Mouse (Mus musculus) kidney, adult 18-20 months (tissue): ENCODE measurements around the gene Cwc27.

Source experiments
- DNase-seq: peaks from one replicate; pipeline ENCODE4 v3.0.0; 2021

The Cwc27 gene

DNA sequence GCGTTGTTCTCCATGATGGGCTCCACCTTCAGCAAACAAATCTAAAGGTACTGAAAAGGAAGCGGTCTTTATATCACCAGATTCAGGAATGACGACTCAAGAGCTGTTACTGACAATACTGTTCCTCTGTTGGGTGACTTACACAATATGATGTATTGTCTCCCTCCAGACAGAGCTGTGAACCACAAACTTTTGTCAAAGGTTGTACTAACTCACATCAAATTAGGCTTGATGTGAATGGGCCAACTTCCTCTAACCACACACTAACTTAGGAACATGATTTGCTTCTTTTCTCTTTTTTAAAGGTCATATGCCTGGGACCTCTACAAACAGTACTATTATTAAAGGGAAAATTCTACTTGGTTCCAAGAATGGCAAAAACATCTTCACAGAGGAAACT lies 53.7 kb downstream of the Cwc27 start:
- no peak for DNase-seq

DNA sequence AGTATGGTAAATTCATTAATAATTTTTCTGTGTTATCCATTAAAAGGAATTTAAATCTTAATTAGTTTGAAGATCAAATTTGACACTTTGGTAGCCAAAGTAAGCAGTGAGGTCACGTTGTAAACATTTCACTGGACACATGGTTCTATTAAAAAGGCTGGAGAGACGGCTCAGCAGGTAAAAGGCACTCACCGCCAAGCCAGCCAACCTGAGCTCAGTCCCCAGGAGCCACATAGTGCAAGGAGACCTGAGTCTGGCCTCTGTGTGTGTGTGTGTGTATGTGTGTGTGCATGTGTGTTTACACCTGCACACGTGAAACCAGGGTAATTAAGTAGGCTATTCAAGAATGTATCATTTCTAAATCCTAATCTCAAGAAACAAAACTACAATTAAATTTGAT lies 54.5 kb downstream of the Cwc27 start:
- no peak for DNase-seq

DNA sequence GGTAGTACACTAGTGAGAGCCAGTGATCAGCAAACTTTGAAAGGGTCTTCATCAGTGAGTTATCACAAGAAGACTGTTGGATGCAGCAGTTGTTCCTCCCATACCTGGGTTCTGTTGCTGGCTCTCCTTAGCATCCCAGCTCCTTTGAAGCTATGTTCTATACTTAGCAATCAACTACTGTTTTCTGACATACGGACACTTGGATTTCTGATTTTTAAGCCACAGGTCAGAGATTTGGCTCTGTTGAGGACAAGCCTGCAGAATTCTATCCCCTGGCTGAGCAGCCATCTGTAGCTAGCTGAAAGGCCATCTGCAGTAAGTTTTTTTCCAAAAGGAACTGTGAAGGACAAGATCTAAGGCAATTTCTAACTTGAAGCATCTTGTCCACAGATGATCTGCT lies 57.6 kb downstream of the Cwc27 start:
- no peak for DNase-seq

DNA sequence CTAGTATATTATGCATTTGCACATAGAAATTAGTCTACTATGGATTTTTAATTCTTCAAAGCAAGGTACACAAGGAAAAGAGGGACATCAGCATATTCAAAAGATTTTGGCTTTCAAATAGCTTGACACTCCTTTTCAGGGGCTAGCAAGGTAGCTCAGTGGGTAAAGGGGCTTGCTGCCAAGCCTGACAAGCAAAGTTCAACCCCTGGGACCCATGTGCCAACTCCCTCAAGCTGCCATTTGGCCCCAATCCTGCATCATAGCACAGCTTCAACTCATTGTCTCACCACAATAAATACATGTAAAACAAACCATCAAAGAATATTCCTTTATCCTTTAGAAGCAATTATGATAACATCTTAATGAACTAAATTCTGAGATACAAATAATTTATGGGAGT lies 69.9 kb downstream of the Cwc27 start:
- no peak for DNase-seq

DNA sequence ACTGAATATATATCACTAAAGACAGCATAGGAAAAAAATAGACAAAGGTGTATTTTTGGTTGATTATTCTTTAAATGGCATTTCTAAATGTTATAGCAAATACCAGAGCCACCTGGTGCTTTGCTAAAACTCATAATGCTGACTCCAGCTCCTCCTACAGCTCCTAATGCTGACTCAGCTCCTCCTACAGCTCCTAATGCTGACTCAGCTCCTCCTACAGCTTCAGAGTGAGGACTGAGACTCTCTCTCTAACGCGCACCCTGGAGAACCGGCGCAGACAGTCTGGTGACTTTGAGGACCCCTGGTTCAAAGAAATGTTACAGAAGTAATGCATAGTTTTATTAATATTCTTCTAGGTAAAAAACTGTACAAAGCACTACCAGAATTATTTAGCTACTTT lies 74.1 kb downstream of the Cwc27 start:
- no peak for DNase-seq

DNA sequence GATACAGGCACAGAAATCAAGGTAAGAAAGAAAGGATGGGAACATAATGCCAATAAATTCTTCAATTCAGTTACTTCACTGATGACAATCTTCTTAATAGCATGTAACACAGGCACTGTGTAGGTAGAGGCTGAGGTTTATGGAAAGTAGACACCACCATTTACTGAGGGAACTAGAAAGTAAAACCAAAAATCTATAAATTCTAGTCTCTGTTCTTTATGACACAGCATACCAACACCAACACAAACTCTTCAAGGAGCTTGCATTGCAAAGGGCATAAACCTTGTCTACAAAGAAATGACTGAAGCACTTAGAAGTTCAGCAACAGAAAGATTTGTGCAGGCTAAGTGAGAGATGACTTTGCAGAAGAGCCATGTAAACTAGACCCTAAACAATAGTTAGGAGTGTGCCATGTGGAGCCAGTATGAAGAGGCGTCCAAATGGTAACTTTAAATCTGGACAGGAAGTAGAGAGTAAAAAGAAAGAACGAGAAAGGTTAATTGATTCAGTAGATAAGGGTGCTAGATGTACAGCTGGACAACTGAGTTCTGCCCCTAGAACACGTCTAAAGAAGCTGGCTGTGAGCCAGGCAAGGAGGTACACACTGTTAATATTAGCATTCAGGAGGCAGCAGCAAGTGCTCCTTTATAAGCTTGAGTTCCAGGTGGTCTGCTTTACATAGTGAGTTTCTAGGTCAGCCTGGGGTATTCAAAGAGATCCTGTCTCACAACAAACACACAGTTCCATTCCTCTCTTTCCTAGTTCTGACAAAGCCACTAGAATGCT lies 87.5 kb downstream of the Cwc27 start:
- DNase-seq, result no peak

DNA sequence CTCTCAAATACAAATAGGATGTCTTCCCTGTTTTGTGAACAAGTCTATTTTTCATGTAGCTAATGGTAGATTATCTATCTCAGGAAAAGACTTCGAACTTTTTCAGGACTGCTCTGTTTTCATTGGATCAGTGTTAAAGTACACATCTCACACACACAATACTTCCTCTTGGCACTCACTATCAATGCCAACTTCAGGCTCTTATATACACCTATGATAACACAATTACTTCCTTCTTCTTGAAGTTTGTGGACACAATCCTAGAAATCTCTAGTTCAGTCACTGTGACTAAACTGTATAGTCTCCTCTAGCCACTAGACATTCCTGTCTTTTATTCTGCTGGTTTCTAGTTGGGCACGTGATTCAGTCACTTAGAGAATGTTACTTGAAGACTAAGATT lies 89.3 kb downstream of the Cwc27 start:
- no peak for DNase-seq

DNA sequence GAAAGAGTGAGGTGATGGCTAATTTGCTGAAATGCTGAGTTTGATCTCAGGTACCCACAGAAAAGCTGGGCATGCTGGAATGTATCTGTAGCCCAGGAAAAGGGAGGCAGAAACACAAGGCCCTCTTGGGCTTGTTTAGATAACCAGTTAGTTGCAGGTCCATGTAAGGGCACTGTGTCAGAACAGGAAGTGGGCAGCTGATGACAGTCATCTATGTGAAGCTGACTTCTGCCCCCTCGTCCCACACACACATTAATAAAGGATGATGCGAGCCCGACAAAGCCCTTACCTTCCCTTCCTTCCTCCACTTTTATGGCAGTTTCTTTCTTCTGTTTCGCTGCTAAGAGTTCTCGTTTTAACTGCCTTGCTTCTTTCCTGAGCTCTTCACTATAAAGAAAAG lies 96.8 kb downstream of the Cwc27 start:
- no peak for DNase-seq

DNA sequence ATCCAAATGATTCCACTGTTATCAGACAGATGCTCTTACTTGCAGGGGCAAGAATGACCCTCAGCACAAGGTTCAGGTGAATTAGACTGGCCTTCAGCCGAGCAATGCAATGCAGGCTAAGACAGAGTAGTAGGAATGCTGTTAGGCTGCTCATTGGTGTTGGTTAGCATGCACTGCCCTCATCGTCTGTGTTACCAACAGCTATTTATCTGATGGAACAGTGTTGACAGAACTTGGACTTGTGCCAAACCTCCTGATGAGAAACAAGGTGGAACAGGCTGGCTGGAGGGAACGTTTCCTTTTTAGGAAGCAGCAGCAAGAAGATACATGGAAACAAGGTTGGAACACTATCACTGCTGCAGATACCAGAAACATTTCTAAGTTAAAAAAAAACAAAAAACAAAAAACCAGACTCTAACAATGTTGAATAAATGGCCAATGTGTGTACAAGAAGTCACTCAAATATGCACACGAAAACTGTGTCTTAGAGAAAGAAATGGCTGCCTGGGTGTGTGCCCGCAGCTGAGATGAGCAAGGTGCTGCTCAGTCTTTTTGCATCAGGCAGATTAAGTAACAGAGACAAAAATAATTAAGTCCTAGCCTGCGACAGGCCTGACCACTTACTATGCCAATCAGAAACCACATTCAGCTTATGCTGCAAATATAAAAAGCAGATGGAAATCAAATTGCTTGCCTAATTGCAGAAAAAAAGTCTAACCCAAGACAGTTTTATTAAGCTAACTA lies 122.2 kb downstream of the Cwc27 start:
- no peak for DNase-seq

DNA sequence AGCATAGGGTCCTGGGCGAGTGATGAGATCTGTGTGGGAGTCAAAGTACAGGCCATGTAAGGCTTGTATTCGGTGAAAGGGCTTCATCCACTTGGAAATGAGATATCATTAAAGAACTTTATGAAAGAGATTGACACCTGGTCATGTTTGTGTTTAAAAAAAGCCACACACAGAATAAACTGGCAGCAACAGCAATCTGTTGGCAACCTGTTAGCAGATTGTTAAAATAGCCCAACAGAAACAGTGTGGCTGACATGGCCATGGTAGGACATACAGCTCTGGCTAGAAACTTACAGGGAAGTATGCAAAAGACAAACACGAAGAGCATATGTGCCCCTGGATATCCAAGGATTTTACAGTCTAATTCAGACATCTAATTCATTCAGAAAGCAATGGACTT lies 124.2 kb downstream of the Cwc27 start:
- no peak for DNase-seq

DNA sequence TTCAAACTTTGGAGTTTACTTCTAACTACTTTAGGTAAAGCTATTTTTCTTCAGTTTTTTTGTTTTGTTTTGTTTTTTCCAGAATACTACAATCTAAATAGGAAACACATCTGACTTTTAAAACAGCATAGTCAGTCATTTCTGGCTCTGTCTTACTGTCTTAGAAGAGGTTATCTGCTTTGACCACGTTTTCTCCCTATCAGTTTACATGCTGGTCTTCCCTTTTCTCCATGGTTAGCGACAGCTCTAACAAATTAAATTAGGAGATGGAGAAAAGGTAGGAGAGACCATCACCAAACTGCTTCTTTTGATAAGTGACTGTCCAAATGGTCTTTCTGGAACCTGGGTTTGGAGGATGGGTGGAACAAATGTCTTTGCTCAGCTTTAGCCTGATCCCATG lies 131.4 kb downstream of the Cwc27 start:
- DNase-seq, result no peak

DNA sequence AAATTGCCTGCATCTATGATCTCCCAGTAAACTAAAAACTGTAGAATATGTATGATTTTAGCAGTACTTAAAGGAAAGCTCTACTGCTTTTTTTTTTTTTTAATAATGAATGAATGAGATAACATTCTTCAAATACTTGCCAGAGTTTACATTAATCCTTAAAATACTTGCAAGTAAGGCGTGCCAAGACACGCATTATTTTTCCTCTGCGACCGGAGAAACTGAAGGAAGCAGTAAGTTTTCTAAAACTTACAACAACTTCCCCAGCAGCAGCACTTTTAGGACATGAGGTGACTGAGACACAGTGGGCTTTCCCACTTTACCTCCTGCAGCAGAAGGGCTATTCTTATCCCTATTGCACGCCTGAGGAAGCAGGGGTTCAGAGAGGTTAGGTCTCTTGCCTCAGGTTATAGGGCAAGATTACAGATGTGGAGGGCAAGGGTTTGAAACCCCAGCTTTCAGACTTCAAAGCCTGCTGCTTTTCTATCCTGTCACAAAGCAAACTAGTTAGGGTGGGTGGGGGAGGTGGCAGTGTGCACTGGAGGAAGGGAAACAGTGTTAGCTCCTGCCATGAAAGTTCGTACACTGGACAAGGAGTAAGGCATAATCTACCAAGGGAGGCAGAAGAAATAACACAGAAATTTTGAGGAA lies 132.5 kb downstream of the Cwc27 start:
- no peak for DNase-seq

DNA sequence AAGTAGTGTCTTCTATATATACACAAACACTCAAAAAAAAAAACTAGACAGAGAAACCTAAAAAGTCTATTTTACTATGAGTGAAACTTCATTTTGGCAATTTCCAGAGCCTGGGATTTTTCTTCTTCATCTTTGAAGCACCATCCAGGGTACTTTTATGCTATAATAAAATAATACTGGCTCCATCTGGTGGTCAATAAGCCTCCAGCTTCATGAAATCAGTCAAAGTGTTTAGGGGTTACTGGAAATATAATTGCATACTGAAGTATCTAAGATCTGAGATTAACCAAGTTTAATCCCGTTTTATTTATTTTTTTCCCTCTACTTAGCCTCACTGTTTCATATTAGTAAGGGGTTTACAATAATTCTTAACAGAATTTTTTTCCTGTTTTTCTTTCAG lies 135.7 kb downstream of the Cwc27 start:
- DNase-seq, result no peak

DNA sequence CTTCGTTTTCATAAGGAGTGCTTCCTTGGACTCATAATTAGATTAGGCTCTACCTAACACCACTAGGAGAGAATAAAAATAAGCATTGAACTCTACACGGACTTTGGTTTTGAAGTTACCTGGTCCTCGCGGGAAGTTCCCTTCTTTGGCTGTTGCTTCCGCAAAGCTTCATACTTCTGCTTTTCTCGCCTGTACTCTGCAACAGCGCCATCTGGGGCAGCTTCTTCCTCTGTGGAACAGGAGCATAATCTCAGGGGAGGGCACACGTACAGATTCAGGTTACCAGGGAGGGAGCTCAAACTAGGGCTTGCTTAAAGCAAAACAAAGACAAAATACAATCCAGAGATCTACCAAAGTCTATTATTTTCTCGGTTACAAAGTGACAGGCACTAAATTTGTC lies 155.8 kb downstream of the Cwc27 start:
- no peak for DNase-seq

DNA sequence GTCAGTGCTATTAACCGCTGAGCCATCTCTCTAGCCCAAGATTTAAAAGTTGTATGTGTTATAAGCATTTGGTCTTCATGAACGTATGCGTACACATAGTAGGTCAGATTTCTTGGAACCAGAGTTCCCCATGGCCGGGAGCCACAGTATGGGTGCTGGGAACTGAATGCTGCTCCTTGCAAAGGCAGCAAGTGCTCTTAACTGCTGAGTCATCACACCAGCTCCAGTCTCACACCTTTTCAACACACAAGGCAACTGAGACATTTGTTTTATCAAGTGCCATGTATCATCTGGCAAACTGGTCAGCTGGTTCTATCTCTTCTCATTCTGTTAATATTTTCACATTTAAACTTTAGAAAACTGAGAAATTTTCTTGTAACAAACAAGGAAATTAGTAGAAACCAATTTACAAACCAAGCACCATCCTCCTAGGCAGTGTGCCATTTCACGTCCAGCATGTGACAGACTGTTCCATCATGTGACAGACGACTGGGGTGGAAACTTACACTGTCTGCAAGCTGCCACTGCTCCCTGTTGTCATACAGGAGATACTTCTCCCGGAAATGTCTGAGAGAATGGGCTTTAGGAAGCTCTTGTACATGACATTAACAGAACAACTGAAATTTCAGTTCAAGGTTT lies 156.8 kb downstream of the Cwc27 start:
- no peak for DNase-seq

DNA sequence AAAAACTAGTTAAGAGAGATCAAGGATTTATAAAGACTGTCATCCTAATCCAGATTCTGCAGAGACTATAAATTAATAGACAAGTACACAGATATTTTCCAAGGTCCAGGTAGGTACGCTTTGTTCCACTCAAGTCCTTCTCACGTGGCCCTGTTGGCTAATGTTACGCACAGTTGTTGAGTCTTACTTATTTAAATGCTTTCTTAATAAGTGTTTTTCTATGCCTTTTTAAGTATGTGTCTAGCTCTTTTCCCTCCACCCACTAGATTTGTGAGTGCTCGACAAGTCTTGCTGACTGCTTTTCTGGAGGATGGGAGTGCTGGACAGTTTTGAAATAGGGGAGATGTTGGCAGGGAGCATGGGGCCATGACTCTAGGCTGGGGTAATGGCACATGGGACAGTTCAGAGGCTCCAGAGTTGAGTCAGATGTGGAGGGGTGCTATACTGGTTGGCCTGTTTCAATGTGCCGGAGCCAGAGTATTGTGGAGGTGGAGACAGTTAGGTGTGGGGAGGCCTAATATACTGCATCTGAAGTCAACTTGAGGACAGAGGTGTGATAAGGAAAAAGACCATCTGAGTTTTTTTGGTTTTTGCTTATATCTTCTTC lies 160.2 kb downstream of the Cwc27 start:
- DNase-seq, result no peak

DNA sequence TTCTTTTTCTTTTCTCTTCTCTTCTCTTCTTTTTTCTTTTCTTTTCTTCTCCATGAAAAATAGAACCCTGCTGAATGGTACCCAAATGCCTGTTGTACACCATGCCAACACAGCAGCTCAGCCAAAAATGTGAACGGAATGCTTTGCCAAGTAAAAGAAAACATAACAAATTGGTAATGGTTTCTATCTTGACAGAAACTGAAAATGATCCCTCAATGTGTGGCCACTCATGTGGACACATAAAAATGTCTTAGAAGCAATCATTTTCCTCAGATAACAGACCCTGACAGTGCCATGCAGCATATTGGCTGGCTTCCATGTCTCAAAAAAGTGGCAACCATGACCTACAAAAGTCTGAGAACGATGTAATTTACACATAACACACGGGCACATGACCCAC lies 161.8 kb downstream of the Cwc27 start:
- no peak for DNase-seq

DNA sequence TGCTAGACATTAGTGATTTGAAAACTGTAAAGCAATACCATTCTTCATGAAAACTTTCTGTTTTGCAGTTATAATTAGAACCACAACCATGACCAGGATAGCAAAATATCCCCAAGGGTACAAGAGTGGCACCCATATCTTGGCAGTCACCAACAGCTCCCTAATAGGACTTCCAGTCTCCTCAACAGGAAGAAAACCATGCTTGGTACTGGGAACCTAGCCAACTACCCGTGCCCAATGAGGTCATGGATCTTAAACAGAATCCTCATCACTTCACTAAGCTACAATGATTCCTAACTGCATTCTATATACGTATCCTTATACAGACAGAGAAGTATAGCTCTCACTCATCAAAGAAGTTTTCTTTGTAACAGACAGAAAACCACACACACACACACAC lies 165.2 kb downstream of the Cwc27 start:
- DNase-seq, result no peak

DNA sequence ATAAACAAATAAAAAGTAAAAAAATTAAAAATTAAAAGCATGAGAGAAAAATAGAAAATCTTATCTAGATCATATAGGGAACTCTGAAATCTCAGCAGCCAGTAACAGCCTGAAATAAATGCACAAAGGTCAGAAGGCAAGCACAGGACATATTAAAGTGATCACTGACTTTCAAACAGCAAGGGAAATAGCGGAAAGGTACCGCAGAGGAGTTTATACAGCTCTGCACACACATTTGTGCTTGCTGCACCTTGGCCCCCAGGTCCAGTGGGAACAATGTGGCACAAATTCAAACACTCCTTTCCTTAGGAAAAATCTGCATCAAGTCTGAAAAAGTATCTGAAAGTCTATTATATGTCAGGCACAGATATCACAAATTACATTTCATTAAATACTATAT lies 166.3 kb downstream of the Cwc27 start:
- DNase-seq, result no peak

DNA sequence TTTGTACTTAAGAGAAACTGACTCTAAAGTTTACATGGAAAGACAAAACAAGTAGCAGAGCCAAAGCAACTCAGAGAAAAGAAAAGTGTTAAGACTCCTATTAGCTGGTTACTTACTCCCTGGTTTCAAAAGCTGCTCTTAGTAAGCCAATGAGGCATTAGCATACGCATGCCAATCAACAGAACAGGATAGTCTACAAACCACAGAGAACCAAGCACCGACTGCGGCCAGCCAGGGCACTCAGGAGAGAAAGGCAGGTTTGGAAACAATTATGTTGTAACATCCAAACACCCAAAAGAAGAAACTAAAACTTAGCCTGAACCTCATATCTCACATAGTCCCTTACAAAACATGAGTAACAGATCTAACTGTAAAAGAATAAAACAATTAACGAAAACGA lies 166.8 kb downstream of the Cwc27 start:
- DNase-seq, result no peak

DNA sequence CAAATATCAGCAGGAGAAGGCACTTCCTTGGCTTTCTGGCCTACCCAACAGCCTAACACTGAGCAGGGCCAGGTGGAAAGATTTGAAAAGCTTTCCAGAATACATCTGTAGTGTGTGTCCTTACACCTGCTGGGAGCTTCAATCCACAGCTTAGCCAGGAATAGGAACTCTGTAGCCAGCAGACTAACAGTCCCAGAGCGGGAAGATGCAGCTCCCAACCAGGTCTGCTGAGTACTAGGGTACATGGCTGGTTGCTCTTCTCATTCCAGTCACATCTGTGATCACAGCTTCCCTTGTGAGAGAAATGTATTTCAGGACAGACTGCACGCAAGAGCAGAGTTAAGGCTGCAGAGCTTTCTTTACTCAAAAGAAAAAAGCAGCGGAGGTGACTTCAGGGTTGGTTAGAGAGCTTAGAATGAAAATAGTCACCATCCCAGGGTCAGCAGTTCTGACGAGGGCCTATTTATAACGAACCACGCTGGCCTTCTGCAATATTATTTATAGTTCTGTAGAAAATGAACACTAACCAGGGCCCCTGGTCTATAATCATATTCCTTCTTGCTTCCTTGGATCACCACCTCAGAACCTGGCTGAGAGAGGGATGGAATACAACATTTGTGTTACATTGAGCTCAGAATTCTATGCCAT lies 171.0 kb downstream of the Cwc27 start:
- DNase-seq, result no peak

DNA sequence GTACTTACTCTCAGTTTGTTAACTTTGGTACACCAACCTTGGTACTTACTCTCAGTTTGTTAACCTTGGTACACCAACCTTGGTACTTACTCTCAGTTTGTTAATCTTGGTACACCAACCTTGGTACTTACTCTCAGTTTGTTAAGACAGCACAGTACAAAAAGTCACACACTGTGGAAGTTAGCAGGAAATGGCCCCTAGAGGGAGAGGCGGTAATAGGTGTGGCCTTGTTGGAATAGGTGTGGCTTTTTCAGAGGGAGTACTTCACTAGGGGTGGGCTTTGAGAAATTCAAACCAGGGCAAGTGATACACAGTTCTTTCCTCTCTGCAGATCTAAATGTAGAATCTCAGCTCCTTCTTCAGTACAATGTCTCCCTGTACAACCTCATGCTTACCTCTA lies 172.8 kb downstream of the Cwc27 start:
- DNase-seq, result no peak
